Mouse (Mus musculus) spleen, adult 18-20 months (tissue): Measurements from ENCODE around the gene Heatr6.

Experiments
- DNase-seq, 2 experiments: peaks; one replicate each; pipeline ENCODE4 v3.0.0; 2022; ENCODE audit warnings: mixed read lengths in 2 of 2

Gene Heatr6

DNA sequence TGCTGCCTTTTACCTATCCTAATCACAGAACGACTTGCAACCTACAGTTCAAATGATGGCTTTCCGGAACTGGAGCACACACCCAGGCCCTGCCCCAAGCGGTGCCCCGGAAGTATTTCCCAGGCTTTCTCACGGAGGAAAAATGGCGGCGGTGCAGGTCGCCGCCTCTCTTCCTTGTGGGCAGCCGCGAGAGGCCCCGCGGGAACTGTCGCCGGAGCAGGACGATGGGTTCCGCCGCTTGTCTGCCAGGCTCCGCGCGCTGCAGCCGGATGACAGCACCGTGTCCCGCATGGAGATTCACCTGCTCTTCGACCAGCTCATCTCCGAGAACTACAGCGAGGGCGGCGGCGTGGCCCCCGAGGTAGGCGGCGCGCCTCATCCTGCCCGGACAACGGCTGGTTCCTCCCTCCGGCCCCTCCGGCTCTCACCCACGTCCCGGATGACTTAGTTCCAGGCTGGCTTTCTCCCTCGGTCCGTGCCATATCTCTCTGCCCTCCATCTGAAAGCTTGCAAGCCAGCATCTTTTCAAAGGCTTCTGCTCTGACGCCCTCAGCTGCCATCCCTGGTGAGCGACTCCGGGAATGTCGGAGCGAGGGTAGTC, at the start of gene Heatr6:
Heatr6 (plus strand) TSS at position 116 of the 601 bp plus-strand sequence.
- DNase-seq = peak; percentile 72 to 82

DNA sequence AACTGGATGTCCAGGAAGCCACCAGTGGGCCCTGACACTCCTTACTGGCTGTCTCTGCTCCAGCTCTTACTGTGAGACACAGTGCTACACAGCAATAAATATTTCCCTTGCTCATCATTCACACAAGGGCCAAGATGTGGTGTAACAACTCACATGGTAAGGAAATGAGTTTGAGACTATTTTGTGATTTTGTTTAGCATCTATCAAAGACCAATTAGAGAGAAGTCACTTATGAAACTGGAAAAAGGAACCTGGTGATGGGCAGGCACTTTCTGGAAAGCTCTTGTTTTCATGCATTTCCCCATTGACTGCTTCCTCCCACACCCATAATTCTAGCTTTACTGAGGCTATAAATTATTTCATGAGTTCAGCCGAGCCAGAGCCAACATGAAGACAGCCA, 49.8 kb upstream of the Heatr6 start, which contains the start of gene Wfdc17:
Wfdc17 (plus strand) TSS at position 287 of the 400 bp plus-strand sequence.
- DNase-seq = no peak

DNA sequence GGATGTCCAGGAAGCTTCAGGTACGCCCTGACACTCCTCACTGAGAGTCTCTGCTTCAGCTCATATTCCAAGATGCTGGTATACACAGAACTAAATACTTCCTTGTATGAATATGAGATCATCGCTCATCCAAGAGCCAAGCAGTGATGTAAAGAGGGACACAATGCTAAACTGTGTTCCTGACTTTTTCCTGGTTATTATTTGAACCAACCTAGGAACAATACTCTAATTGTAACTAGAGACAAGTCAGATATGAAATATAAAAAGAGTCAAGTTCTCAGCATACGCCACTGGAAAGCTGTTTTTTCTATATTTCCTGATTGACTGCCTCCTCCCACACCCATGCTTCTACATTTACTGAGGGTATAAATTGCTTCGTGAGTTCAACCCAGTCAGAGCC, 44.8 kb upstream of the Heatr6 start, which contains the start of gene Wfdc18:
Wfdc18 (plus strand) TSS at position 301 of the 400 bp plus-strand sequence.
- no peak for DNase-seq

DNA sequence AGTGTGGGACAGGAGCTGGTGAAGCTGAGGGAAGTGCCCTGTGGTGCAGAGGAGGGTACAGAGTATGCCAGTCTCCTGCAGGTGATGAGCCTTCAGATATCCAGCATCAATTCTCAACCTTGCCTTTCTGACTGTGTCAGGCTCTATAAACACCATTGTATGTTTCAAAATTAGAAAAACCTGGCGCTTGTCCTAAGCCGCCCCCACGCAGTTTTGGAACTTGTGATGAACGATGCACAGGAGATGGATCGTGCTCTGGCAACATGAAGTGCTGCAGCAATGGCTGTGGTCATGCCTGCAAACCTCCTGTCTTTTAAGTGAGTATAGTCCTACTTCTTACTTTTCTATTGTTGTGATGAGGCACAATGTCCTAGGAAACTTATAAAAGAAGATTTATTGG, 43.8 kb upstream of the Heatr6 start:
- DNase-seq = no peak

DNA sequence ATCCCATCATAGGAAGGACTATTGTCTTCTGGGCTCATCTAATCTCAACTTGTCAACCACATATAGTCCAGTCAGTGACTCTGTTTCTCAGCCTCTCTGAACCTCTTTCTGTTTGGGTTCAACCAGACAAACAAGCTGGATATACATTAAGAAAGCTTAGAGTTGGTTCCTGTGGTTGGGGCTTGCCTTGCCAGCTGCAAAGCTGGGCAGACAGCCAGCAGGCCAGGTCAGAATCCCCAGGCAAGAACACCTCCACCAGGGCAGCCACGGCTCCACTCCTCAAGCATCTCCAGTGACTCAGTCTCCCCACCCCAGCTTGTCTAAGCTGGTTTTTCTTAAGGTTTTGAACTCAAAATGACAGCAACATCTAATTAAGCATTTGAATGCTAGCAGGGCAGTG, 40.8 kb upstream of the Heatr6 start:
- no peak for DNase-seq

DNA sequence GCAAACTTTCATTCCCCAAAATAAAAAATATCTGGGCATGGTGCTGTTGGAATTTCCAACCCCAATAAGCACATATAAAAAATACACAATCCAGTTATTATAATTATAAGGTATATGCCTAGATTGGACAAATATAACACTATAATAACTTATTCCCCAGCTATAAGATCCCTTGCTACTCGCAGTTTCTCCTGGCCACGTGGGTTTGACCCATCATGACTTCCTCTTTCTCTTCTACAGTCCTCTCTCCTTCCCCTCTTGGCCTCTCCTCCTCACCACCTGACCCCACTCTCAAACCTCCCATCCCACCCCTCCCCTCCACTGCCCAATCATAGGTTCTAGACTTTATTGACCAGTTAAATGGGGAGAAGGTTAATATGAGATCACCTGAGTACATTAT, 39.6 kb upstream of the Heatr6 start:
- no peak for DNase-seq

DNA sequence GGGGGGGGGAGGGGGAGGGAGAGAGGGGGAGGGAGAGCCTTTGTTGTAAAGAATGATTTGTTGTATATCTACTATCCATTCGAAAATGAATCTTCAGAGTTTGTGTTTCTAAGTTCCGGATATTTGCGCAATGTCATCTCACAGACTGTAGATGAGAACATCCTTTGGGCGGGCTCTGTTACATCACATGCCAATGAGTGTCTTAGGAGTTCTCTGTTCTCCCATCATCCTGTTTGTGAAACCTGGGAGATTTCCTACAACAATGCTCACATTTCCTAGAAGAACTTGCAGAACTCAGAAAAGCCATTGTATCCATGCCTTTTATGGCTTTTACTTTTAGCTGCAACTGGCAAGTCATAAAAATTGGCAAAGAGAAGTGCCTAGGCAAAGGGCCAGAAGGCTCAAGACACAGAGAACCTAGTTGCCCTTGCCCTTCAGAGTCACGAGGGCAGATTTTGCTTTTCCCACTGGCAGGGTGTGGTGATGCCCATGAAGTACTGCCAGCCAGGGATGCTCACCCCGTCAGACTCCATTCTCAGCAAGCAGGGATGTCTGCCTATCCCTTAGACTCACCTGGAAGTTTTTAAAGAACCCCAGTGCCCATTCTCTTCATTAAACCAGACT, 36.3 kb upstream of the Heatr6 start:
- DNase-seq = no peak

DNA sequence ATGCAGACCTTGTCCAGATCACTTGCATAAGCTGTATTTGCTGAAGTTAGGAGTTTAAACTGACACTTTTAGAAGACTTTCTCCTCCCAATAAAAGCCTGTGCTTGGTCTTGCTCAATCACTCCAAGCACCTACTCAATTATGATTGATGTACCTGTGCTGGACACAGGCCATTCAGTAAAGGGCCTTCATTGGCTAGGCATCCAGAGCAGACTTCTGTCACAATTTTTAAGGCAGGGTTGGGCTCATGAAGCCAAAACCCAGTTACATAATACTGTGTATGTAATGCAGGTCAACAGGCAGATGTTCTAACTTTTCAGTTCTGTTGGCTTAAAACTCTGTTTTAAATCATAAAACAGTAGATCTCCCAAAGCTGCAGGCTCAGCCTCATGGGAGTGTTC, 32.7 kb upstream of the Heatr6 start:
- DNase-seq = no peak

DNA sequence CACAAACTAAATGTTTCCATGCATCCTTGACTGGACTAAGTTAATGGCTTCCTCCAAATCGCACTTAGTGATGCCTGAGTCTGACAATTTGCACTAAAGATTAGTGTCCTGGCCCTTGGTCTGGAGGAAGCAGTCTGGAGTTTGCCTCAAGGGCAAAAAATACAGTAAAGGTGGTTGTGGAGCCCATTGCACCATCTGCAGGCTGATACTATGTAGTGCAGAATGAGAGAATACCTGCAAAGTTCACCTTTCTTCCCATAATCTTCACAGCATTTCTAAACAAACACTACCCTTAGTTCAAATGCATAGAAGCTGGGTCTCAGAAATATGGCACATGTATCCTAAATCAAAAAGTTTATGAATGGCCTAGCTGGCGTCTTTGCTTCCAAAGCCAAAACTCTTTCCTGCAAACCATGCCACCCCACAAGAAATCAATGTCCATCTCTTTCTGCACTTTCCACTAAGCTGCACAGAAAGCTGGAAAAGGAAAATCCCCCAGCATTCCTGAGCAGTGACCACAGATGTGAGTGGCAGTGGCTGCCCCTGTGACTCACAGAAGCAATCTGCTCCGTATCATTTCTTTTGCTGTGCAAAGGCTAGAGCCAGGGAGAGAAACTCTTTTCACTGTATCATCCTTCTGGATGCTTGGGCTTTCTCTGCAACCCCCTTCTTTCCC, 24.6 kb upstream of the Heatr6 start:
- DNase-seq = no peak

DNA sequence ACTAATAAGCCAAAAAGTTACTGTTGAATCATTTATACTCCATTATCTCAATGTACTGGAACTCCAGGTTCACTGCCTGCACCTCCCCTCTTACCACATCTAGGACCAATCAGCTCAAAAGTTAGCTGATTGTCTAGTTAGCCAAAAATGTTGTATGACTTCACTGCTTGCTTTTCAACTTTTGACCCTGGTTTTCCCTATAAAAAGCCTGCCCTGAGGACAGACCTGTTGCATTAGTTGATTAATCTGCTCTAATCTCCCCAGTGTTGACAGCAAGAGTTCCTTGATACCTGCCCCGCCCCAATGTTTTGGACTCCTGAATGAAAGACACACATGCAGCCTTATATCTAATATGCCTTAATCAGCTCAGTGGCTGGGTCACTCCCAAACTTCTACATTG, 22.4 kb upstream of the Heatr6 start:
- DNase-seq = no peak

DNA sequence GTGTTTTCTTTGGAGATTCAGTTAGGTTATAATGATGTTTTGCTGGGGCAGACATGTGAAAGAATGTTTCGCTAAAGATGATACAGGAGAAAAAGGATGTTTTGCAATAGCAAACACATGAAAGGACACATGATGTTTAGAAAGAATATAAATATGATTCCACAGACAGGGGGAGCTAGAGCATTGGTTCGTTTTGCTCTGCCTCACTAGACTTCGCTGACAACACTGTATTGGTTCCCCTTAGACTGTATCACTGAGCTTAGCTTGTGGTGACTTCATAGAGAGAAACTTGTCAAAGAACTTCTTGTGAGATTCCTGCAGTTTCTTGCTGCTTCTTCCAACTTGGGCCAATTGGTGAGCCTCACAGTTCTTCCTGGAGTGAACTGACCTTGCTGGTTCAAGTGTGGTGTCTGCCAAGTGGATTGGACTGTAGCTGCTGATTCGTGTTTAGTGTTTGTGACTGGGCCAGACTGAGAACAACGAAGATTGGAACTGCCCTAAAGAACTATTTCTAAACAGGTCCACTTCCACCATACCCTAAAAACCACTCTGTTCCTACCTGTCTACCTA, 20.3 kb upstream of the Heatr6 start:
- no peak for DNase-seq

DNA sequence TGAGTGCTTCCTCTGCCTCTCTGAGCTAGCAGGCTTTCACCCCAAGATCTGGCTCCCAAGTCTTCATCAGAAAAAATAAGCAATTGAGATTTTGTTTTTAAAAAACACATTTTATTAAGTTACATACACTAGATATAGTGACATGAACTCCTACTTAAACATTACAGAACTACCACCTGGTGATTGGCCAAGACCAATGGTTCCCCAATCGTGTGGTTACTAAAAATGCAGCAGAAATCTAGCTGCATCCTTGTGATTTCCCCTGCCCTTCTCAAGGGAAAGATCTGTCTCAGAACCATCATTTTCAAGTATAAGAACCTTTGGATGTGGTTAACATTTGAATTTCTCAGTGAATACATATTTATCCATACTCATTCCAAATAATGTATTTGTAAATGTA, 19.3 kb upstream of the Heatr6 start:
- DNase-seq = no peak

DNA sequence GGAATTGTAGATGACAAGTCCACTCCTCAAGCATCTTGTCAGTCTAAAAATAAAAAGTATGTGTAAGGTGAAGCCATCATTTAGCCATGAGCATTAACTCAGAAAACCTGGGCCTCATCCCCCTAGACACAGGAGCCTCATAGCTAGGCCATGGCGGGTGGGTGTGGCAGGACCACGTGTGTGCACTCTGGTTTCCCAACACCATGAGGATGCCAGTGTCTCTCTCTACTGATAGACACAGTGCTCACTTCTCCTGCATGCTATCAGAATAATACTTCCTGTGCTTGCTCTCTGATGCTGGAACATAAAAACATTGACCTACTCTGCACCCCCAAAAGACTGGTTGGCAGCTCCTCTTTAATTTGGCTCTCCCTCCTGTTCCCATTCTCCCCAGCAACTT, 17.6 kb upstream of the Heatr6 start:
- DNase-seq = no peak

DNA sequence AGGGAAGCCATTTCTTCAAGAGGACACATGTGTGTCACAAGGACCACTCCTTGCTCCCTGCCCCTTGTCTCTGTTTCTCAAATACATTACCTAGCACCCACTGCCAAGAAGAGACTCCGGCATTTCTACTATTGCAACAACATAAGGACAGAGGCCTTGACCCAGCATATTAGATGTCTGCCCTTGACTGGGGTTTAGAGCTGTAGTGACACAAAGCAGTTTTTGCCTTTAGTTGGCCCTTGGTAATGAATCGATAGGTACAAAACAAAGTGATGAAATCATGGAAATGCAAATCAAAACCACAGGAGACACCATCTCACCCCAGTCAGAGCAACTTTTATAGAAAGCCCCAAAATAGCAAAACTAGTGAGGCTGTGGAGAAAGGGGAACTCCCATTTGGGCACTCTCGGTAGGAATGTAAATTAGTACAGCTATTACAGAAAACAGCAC, 16.4 kb upstream of the Heatr6 start:
- DNase-seq = peak in 1 of 2 experiments; percentile 17

DNA sequence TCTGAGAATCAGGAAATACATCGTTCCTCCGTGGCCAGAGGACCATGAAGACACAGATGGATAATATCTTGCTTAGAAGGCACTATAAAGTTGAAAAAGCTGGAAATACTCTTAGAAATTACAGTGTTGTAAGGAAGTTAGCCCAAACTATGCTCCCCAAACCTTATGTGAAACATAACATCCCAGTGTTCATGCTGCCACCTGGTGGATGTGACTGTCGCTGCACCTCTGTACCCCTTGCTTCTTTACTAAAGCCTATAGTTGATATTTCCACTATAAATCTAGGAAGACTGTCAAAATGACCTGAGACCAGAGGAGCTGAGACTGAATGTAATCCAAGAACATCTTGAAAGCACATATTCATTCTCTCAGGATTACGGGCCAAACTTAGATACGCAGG, 14.3 kb upstream of the Heatr6 start:
- peak; percentile 52 to 82 for DNase-seq

DNA sequence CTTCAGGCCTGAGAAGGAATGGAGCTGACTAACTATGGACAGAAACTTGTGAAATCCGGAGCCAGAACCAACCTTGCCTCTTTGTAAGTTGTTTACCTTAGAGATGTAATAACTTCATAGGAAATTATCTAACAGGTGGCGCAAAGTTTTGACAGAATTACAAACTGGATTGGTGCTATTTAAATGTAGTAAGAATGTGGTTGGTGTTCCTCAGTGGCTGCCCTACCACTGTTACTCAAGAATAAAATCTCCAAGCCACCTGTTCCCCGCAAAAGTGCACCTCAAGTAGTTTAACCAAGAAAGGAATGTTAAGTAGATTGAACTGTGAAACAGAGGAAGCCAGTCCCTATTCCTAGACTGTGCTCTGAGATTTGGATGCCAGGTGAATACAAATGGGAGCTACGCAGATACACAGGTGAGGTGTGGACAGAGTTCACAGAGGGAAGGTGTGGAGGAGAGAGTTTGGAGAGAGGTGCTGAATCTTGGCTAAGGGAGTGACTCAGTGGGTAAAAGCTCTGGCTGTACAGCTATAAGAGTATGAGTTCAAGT, 13.0 kb upstream of the Heatr6 start:
- DNase-seq = no peak

DNA sequence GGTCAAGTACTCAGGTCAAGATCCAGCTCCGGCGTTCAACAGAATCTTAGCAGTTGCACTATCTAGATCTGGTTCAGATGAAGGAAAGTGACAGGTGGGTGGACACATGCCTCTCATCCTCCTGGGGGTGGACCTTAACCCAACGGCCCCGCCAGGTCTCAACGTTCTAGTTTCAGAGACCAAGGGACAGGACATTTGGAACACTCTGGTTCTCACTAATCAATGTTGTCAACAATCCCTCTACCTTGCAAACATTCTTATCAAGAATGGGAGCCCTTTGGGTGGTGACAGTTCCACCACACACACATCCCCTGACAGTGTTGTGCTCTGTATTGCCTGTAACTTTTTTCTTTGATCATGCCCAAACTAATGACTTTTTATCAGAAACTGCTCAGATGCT, 11.7 kb upstream of the Heatr6 start:
- DNase-seq = no peak

DNA sequence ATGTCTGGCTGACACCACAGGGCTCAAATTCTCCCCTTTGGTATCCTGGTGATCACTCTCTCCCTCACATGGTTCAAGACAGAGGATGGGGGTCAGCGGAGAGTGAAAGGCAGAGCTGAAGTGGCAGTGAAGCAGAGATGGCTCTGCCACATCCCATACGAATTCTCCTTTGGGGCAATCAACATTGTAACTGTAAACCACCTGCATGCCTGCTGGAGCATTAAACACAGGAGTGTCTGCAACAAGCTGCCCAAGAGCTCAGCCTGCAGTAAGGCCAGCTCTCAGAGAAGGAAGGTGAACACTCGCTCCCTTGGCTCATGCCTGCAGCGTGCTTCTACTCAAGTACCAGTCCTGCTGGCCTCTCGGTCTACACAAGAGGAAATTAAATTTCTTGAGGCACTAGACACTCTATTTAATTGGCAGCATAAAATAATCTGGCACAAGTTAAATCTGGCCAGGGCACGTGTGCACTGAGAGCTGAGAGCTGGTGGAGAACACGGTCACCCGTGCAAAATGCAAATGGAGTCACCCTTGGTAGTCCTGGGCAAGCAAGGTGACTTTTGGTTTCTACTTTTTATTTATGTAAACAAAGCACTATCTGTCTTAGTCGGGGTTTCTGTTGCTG, 10.7 kb upstream of the Heatr6 start:
- DNase-seq = peak in 1 of 2 experiments; percentile 26

DNA sequence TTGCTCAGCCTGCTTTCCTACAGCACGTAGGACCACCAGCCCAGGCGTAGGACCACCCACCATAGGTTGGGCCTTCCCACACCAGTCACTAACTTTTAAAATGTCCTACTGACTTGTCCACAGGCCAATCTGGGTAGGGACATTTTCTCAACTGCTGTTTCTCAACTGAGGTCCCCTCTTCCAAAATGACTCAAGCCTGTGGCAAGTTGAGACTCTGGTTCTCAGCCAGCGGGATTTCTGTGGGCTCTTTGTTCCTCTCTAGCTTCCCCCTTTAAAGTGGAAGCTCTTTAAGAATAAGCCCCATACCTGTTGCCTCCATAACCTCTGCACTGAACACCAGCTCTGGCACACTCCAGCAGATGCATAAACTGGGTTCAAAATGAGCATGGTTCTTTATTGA, 10.0 kb upstream of the Heatr6 start:
- no peak for DNase-seq

DNA sequence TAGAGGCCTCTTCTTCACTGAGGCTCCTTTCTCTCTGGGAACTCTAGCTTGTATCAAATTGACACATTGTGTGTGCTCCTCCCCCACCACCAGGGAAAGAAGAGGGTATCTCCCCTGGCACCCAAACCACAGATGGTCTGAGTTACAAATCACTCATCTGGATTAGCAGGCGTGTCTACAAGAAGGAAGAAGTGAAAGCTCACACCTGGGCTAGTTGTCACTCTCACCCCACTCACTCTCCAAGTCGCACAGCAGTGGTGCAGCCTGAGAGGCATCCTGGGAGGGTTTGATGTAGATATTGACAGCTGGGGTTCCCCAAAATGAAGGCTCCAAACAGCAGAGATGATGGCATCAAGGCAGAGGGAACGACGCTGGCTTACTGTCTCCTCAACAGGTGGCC, 7.3 kb upstream of the Heatr6 start:
- peak; percentile 39 to 60 for DNase-seq

DNA sequence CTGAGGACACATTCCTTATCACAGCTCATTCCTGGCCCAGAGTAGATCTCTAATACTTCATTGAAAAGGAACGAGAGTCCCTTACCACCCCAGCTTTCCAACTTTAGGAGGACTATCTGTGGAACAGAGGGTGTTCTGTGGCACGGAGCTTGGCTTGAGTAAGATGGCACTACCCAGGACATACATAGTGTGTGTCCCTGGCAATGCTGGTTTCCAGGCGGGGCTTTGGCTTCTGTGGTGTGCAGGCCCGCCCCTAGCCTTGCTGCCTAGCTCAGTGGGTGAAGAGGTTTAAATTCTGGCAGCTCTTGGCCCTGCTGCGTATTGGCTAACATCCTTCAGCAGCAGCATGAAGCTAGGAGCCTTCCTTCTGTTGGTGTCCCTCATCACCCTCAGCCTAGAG, 6.8 kb upstream of the Heatr6 start, which contains the start of gene Wfdc21:
Wfdc21 (plus strand) TSS at position 260 of the 400 bp plus-strand sequence.
- DNase-seq = no peak

DNA sequence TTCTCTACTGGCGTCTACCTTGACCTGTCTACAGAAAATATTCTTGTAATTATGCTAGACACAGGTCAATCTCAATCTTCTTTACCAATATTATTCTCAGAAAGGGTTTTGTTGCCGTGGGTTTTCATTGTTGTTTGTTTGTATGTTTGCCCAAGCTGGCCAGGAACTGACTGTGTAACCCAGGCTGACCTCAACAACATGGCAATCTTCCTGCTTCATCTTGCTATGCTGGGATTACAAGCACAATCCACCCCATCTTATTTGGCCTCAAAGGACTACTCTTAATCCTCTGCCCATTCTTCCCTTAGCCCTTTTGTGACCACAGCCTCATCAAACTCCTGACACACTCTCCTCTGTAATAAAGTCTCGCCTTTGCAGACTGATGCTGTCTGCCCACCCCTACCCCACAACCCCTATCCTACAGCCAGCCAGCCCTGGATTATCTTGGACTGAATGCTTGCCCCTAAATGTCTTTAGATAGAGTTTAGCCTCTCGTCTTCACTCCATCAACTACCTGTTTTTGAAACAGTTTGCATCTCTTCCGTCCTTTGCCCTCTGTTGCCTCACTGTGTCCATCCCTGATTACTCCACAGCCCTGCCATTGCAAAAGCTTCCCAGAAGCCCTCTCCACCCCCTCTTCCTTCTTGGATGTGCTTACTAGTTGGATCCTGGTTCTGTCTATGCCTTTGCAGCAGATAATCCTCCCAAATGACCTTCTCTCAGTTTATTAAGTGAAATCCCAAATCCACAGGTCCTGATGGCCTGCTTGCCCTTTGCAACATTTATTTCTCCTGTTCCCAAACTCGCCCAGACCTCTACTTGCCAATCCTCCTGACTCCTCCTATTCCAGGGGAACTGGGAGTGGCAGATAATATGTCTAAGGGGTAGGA, 5.9 kb upstream of the Heatr6 start:
- no peak for DNase-seq
